Mouse (Mus musculus) right cerebral cortex, postnatal 36 days (tissue): ENCODE measurements at regions not wholly inside any gene's neighbourhood (a gene's known extent, or its start where the extent isn't known, plus 50 kb on each side); places are given as distances from the start of the nearest gene placed in this dataset.

ENCODE experiments used
- DNase-seq, 2 experiments: peaks; one replicate each; pipeline ENCODE4 v3.0.0; 2022; ENCODE audit warnings: low spot score in 2 of 2, mixed read lengths in 1 of 2

DNA sequence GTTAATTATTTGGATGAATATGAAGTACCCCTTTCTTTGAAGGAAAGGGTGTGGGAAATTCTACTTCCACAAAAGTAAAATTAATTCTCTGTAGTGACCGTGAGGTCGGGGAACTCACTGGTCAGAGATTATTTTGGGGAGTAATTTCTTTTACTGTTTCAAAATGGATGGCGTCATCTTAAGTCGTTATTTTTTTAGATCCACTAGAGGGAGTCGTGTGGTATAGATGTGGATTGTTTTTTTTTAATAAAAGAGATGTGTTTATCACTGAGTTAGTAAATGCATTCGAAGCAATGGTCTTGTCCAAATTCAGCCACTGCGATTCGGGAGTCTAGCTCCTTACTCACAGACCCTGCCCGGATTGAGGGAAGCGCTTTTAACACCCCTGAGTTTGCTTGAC, 100.8 kb upstream of the Lsm14a start:
- no peak for DNase-seq

DNA sequence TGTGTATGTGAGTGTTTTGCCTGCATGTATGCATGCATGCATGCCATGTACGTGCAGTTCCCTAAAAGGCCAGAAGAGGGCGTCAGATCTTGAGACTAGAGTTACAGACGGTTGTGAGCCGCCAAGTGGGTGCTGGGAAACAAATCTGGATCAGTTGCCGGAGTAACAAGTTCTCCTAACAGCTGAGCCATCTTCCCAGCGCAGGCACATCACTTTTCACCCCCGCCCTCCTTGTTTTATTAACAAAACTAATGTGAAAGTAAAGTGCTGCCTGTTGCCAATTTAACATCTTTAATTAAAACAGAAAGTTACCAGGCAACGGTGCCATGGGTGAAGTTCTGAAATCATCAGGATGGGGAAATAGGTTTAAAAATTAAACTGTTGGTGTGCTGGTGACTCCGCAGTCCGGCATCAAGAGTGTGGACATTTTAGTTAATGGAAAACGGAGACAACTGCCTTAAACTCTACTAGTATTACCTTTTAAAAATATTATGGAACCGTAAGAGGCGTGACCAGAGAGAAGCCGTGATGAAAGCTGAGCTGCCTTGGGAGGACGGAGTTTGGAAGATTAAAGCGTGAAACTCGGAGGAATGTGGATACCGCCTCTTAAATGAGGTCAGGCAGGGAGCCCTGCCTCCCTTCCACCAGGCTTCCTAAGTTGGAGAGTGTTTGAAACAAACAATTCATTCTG, 91.9 kb upstream of the Lsm14a start:
- no peak for DNase-seq

DNA sequence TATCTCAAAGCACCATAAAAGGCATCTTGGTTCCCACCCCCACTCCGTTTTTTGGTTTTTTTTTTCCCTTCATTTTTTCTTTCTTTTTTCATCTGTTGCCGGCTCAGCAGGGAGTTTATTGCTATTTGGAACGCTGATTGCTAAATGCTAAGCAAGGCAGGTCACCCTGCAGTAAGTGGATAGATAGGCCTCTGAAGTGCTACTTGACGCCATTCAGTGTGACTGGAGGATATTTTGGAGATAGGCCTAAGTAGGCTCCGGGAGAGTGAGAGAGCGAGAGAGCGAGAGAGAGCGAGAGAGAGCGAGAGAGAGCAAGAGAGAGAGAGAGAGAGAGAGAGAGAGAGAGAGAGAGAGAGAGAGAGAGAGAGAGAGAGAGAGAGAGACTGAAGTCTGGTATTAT, 90.3 kb upstream of the Lsm14a start:
- no peak for DNase-seq

- DNase-seq: no peak
These were observed 87.7 kb upstream of the Lsm14a start for GRCm38 (mm10) chr7:34480771-34481170.

GRCm38 (mm10) chr7:34471003-34471402, 77.9 kb upstream of the Lsm14a start:
- no peak for DNase-seq

DNA sequence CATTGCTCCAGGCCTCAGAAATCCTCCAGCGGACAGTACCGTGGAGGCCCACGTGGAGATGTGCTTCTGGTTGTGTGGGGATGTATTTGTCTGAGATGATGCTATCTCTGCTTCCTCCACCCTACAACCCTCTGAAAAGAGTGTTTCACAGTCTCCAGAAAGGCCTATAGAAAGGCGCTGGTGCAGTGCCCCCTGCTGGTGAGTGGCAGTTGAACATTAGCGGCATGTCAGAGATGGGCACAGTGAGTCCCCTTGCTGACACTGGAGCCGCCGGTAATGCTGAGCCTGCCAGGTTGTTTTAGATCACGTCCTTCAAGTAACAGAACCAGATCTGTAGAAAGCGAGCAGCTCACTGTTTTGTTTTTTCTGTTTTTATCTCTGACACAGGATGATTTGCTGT, 69.0 kb upstream of the Lsm14a start:
- no peak for DNase-seq

DNA sequence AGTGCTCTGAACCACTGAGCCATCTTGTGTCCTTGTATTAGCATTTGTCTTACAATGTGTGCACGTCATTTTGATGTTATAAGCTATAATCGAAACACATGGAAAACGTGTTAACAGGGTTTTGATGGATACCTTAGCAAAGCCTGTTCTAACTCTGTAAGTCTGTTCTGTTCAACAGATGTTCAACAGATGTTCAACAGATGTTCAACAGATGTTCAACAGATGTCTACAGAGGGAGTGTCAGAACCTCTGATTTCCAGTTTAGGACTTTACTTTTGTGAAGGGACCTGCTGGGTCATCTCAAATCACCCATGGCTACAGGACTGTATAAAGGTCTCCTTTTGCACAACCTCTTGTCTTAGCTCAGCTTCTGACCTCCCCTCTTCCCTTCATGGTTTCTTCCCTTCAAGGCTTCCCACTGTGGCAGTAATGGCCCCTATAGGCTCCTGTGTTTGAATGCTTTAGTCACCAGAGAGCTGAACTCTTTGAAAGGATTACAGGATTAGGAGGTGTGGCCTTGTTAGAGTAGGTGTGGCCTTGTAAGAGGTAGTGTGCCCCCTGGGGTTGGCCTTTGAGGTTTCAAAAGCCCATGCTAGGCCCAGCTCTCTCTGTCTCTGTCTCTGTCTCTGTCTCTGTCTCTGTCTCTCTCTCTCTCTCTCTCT, 66.8 kb upstream of the Lsm14a start:
- no peak for DNase-seq

DNA sequence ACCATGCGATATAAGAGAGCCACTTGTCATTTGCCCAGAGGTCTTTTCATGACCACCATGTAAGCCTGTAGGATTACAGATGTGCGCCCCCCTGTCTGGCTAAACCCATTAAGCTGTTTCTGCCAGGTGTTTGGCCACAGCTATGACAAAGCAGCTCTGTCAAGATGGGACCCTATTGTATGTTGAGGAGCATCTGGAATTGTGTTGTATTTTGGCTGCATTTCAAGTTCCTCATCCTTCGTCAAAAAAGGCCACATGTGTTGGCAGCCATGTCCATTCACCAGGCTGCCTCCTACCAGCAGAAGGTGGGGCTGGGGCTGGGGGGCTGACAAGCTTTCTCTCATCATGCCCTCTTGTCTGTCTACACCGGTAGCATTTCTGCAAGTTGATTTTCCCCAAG, 65.7 kb upstream of the Lsm14a start:
- DNase-seq: no peak

DNA sequence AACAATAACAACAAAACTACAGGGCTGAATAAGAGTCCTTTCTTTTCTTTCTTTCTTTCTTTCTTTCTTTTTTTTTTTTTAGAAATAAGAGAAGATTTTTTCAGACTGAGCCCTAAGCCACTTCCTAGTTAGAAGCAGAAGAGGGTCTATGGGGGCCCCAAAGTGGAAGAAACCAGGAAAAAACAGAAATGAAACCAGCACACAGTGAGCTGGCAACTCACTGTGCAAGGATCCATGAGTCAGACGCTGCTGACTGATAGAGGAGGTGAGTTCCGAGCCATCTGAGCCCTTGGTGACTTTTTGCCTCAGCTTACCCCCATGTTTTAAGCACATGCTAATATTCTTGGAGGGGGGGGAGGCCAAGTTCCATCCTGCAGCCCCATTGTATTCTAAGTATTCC, 55.2 kb upstream of the Lsm14a start:
- no peak for DNase-seq

- no peak for DNase-seq
These were observed 51.1 kb upstream of the Lsm14a start for GRCm38 (mm10) chr7:34444263-34444662.
